Mouse (Mus musculus) testis, postnatal 14 days (tissue): ENCODE measurements around the gene Reep3.

Experiments used
- DNase-seq: peaks from one replicate; pipeline ENCODE4 v3.0.0; 2021; ENCODE audit warnings: low spot score

Reep3 gene

DNA sequence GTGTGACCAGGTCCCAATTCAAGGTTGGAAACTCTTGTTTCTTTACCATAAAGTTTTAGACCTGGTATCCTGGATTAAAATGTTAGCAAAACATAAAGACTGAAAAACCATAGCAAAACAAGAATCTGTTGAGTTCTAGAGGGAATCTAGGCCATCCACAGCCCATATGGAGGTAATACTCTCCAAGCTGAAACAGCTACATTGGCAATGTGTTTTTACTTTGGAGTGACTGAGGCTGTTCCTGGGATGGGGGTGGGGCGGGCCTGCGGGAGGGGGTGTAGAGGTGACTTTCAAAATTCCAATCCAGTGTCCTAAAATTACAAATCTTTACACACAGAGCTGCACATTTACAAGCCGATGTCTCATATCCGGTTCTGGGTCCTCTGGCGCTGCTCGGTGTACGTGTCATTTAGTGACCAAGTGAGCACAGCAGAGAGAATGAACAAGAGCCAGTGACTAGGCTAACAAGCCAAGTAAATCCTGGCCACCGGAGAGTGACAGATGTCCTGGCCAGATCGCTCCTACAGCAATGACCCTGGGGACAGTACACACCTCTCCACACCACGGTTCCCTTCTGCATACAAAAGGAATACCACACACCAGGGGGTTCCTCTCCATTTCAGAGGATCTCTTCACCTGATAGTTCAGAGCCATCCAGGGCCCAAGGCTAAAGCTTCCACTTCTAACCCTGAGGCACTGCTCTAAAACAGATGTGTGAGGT, 13.1 kb downstream of the Reep3 start:
- DNase-seq = no peak

DNA sequence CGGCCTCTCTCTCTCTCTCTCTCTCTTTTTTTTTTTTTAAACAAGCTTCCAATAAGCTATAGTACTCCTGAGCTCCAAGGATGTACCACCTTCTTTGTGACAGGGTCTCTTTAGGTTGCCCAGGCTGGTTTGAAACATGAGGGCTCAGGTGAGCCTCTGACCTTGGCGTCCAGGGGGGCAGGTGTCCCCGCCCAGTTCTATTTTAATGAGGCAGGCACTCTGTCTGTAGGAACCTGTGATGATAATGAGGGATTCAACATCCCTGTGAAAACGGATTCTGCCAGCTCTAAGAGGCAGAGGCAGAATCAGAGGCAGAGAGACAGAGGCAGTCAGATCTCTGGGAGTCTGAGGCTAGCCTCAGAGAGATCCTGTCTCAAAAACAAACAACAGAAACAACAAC, 14.2 kb downstream of the Reep3 start:
- no peak for DNase-seq

DNA sequence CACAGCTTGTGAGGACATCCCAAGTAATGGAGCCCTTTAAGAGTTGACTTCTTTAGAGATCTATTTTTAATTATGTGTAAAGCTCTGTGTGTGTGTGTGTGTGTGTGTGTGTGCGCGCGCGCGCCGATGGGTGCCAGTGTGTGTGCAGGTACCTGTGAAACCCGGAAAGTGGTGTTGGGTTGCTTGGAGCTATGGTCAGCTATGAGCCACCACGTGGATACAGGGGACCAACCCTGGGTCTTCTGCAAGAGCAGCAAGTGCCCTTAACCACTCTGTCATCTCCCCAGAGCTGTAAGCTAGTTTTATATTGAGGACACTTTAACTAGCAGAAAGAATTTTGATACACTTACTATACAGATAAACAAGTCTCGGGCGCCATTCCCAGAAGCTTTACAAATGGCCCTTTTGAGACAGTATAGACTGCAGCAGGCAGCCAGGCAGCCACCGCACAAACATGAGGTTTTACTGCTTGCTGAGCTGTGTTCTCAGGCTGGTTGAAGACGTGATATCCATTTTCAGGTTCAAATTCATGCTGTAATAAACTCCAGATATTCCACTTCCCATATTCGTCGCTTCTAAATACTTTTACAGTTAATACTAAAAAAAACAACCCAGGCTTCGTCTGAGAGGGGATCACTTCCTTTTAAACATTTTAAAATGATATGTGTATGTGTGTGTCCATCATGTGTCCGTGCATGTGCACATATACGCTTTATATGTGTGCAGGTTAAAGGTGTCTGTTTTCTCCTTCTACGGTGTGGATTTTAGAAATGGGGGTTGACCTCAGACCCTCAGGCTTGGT, 15.3 kb downstream of the Reep3 start:
- DNase-seq = no peak

DNA sequence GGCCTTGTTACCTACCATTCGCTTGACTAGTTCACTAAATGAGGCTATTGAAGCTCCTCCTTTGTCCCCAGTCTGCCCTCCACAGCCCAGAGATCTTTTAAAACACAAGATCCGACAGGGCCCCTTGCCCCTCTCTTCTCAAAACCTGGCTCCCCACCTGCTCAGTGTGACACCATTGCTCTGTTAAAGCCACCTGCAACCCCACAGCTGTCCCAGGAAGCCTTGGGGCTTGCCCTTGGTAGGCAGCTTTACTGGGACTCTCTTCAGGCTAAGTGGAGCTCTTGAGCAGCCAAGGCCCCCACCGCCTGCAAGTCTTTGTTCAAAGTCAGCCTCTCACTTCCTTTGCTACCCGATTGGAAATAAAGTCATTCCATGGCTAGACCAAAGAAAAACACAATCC, 17.7 kb downstream of the Reep3 start:
- DNase-seq = no peak

DNA sequence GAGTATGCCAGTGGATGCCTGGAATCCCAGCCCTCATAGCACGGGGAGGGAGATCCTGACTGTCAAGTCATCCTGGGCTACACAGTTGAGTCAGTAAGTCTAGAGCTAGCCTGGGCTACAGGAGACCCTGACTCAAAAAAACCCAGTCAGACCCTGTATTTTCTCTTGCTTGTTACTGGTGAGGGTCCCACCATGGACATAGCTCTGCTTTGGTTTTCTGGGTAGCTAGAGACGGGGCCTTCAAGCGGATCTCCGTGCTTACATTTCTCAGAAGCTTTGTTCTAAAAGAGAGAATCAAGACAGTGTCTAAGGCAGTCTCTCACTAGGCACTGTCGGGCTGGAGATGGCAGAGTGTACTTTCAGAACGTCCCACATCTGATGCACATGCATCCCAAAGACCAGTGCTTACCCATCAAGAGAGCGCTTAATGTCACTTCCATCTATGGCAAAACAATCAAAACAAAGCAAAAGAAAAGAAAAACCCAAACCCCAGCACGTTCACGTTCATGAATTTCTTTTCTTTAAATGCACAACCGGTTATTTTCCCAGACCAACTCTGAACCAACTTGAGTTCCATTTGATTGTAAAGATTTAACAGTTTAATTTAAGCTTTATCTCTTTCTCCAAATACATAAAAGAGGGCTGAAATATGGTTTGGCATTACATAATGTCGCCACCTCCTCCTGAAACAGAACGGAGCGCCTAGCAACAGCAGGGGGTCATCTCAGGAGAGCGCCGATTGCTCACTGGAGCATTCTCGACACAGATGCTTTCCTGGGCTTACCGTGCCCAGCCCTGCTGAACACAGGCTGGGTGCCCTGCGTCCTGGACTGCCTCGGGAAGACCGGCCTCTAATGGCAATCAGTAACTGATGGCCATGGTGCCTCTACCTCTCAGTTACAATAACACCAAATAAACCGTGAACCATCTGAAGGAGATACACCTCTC, 20.5 kb downstream of the Reep3 start:
- no peak for DNase-seq

DNA sequence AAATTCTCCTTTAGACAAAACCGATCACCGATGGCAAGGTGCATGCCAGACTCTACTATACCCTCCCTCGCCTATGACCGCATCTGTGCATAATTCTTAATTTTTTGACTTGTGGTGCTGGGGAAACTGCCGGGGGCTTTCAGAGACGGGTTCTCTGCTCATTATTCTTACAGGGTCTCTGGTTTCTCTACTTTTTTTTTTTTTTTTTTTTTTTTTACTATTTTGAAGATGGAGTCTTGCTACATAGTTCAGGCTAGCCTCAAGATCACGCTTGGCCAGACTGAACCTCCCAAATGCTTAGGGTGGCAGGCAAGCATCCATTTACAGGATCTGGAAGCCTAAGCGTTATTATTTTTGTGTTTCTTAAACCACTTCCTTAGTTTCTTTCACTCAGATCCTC, 23.2 kb downstream of the Reep3 start:
- no peak for DNase-seq

DNA sequence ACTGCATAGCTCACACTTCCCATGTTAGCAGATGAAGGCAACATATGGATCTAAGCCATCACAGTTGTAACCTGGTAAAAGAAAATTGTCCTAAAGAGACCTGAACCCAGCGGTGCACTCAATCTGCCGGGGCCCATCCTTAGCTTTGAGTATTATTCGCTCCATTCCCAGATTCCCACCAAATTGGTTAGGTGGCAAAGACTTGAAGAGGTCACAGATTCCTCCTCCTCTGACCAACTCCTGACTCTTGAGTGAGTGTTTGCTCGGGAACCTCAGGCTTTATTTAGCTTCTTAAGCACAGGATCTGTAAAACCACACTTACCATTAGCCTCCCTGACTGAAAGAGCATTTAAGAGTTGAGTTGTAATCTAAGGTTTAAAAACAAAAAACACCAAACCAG, 24.1 kb downstream of the Reep3 start:
- no peak for DNase-seq

DNA sequence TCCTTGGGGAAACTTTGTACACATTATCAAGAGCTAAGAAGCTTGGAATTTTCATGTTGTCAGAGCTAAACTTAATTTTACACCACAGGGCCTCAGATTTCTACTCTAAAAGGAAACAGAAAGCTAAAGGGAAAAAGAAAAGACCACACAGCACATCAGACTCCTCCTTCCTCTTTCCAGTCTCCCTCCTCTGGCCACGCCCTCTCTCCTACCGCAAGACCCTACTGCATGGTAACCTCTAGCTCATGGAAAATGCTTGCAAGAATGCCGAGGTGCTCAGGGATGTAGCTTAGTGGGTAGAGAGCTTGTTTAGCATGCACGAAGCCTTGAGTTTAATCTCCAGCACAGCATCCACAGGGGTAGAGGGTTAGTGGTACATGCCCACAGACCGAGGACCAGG, 24.9 kb downstream of the Reep3 start:
- DNase-seq = no peak

DNA sequence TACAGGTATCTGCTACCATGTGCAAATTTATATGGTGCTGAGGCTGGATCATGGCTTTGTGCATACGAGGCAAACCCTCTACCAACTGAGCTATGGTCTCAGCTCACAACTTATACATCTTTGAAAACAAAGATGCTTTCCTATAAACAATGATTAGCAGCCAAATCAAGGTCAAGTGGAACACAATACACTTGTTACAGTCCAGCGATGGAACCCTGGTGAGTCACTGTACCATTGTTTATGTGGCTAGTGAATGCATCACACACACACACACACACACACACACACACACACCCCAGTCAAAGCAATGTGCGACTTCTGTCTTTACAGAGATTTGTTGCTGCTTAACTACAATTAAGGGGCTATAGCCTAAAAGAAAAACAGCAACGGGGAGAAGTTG, 25.4 kb downstream of the Reep3 start:
- DNase-seq = no peak

DNA sequence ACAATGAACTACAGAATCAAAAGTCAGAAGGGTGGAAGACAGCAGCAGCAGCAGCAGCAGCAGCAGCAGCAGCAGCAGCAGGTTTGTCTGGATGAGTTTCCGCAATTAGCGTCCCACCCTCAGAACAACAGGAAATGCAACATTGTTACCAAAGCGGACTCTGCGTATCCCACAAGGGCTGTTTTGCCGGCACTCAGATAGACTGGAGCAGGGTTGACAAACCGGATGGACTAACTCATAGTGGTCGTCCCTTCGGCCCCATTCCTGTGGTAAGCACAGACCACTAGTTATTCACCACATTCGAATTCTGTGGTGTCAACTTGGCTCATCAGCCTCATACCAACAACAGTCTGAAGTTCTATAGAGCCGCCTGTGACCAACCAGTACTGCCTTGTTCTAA, 27.7 kb downstream of the Reep3 start:
- peak; percentile 77 for DNase-seq

DNA sequence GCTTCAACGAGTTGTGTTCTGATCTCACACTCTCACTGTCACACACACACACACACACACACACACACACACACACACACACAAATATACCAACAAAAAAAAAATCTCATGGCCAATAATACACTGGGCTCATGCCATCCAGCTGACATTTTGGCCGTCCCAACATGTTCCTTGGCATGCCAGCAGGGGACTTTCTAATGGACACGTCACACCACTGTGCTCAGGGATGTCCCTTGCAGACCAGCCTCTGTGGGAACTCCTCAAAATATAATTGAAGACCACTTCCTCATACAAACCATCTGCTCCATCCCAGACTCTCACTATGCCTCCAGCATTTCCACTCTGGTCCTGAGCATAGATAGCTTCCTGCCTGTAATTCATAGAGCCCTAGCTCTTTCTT, 30.3 kb downstream of the Reep3 start:
- DNase-seq = no peak

DNA sequence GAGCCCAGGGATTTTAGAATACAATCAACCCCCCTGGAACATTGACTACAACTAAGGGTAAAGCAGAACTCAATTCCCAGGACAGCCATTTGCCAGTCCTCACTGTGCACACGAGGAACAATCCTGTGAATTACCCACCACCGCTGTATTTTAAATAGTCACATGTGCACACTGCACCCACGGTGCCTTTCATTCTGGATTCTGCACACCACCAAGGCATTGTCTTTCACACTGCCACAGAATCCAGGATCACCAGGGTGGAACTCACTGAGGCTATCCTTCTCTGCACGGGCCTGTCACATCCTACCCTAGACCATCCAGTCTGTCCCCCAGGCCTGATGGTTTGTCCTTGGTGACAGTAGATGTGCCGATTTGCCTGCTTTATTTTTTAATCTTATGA, 30.8 kb downstream of the Reep3 start:
- no peak for DNase-seq

DNA sequence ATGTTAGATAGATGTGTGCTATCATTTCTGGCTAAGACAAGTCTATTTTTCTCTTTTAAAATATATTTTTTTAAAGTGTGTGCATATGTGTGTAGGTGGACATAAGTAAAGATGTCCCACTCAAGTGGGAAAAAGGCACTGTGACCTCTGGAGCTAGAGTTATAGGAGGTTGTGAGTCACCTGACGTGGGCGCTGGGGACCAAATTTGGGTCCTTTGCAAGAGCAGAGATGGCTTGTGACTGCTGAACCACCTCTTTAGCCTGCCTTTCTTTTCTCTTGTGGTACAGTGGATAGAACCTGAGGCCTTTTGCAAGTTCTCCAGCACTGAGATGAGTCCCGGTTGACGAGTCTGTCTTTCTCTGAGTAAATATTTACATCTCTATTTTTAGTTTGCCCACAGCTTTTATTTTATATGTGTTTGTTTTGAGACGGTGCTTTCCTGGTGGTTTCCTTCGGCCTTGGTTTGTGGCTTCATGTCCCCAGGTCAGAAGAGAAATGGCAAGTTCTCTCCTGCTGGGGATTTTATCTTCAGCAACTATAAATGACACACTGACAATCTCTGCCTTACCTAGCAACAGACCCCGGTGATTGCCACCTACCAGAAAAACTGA, 31.4 kb downstream of the Reep3 start:
- DNase-seq = no peak

DNA sequence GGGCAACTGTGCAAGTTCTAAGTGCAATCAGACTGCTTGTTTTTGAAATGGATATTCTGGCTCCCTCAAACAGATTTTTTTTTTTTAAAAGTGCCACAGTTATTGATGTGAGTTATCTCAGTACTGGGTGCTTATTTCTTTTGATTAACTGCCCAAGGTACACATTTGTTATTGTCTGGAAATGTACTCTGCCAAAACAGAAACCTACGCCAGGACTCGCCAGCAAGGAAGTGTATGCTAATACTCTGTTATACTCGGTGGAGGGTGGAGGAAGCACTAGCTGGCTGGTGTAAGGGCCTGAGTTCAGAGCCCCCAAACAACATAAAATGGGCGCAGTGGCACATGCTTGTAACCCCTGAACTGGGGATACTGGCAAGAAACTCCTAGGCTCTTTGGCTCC, 34.9 kb downstream of the Reep3 start:
- DNase-seq = no peak

DNA sequence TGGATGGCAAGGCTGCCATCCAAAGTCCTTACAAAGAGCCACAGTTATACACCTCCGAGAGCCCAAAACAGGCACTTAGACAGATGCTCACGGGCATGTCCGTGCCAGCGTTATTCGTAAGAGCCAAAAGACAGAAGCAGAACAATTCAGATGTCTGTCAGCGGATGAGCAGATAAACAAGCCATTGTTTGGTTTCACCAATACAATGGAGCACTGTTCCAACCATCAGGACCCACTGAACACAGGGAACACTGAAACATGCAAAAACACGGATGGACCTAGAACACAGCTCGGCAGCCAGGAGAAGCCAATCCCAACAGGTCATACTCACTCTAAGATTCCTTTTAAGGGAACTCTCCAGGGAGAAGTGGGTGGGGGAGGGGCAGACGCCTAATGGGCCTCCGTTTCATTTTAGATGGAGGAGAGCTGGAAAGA, 35.4 kb downstream of the Reep3 start:
- no peak for DNase-seq

DNA sequence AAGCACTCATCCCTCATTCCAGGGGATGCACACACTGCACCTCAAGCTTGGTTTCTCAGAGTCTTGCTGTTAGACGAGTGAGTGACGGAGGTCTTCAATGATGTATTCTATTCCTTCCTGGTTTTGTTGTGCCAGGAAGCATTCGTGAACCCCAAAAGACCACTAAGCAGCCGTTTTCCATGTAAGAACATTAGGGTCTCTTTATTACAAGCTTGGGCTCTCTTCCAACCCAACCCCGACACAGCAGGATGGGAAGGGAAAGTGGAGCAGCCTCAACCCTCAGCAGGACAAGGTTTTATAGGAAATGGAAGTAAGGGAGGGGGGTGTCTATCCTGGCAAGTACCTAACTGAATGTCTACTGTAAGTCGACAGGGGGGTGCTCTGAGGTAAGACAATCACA, 38.0 kb downstream of the Reep3 start:
- no peak for DNase-seq

DNA sequence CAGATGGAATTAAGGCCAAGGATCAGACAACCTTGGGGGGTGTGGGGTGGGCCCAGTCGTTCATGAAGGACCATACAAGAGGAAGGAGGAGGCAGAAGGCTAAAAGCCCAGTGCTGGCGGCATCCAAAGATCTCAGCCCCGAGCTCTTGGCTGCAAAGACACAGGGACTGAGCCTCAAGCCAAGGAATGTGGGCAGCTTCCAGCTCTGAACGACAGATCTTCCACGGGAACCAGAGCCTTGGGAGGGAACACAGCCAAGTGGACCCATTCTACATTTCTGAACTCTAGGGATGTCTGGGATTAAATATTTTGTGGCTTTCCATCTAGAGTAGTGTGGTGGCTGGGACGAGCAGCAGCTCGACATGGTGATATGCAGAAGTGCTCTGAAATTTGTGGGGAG, 38.4 kb downstream of the Reep3 start:
- no peak for DNase-seq

DNA sequence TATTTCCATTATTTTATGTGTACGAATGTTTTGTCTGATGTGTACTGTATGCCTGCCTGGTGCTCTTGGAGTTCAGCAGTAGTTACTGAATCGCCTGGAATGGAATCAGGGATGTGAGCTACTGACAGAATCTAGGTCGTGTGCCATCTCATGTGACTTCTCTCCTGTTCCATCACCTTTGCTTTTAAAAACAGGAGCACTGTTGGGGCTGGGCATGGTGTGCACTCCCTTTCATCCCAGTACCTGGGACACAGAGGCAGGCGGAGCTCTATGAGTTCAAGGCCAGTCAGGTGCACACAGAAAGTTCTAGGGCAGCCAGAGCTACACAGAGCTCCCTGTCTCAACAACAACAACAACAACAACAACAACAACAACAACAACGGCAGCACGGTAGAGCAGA, 39.0 kb downstream of the Reep3 start:
- DNase-seq = no peak

DNA sequence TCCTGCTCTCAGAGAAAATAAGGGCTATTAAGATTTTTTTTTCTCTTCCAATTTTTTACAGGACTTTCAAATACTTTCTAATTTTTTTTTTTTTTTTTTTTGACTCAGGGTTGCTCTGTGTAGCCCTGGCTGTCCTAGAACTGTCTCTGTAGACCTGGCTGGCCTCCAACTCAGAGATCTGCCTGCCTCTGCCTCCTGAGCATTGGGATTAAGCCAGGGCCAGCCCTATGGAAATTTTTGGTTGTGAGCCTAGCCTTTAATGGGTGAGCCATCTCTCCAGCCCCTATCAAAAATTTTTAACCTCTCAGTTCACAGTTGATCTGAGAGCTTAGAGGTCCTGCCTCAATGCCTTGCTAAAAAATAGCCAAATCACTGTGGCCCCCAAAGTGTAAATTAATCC, 39.5 kb downstream of the Reep3 start:
- no peak for DNase-seq

DNA sequence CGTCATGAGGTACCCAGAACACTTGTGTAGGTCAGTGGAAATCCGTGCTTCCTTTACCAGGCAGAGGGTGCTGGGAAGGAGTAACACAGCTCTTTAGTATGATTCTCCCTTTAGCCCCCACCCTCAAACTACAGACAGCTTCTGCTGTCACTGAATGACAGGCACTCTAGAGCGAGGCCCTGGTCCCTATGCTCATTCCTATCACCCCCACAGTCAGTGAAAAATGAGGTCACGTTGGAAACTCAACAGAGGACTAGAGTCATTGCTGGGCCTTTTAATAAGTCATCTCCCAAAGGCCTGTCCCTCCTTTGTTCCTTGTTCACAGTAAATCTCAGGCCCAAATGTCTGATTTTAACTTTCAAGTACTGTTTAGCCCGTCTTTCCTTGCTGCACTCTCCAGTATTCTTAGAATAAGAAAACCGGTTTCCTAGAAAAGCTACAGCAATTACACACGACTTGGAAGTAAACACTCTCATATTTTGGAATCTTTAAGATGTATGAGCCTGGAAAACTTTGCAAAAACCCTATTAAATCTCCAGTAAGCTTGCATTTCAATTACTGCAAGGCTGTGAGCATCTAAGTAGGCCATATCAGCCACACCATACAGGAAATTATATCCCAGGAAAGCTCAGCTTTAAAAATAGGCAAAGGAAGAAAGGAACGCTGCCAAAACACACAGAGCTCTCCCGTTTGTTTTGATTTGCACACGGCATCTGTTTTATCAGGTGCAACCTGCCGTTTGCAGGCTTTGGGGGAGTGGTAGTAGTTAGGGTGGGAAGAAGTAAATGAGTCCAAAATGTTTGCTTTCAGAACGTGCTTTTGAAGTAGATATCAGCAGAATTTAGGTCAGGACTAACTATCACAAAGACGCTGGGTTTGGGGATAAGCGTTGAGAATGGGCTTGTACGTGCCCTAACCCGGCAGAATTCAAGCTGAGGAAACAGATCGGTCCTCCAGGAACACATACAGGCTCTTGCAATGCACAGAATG, 40.6 kb downstream of the Reep3 start:
- DNase-seq = no peak

DNA sequence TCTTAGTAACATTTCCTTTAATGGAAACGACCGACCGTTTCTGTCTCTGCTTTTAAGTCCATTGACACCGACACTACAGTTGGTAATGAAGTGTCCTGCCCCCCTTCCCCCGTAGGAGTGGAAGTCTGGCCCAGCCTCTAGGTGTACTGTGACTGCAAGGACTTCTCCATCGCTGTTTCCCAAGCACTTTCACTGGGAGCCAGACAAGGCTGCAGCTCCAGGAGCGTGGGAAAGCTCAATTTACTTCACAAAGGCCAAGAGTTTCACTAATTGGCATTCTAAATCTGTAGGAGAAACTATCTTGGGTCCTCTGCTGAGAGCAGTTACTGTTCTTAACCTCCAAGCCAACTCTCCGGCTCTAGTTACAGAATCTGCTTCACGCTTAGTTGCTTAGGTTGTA, 43.3 kb downstream of the Reep3 start:
- no peak for DNase-seq
